Mouse (Mus musculus) mesoderm, embryonic 11.5 days (tissue): ENCODE results near the gene Parp3.

Source experiments
- DNase-seq: peaks from one replicate; pipeline ENCODE4 v3.0.0-alpha.2; 2012; ENCODE audit warnings: low read depth, low spot score

Gene Parp3

DNA sequence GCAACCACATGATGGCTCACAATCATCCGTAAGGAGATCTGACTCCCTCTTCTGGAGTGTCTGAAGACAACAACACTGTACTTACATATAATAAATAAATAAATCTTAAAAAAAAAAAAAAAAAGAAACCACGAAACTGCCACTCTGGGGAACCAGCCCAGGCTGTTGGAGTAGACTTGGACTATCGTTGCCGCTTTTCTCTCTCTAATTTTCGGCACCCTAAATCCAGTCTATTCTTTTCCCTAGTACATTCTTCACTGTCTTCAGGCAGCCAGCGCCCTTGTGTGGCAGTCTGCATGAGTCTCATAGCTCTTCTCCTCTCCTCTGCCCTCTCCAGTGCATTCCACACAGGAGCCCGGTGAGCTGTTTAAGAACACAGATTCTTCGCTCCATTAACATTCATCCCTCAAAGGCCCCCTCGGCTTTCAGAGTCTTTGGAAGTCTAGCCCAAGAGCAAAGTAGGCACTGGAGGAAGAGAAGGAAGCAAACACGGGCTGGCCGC lies 48.0 kb downstream of the Parp3 start:
- no peak for DNase-seq

DNA sequence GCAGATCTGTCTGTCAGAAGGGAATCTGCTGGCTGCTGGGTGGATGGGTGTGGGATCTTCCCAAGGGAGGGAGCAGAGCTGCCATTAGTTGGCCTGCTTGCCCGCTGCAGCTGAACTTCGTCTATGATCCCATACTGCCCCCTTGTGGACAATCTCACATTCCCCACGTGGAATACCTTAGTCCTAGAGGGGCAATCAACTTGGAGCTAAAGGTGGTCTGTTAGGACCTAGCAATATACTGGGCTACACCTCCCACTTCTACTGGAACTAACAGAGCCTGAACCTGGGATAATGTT lies 54.9 kb downstream of the Parp3 start:
- peak; percentile 94 for DNase-seq

DNA sequence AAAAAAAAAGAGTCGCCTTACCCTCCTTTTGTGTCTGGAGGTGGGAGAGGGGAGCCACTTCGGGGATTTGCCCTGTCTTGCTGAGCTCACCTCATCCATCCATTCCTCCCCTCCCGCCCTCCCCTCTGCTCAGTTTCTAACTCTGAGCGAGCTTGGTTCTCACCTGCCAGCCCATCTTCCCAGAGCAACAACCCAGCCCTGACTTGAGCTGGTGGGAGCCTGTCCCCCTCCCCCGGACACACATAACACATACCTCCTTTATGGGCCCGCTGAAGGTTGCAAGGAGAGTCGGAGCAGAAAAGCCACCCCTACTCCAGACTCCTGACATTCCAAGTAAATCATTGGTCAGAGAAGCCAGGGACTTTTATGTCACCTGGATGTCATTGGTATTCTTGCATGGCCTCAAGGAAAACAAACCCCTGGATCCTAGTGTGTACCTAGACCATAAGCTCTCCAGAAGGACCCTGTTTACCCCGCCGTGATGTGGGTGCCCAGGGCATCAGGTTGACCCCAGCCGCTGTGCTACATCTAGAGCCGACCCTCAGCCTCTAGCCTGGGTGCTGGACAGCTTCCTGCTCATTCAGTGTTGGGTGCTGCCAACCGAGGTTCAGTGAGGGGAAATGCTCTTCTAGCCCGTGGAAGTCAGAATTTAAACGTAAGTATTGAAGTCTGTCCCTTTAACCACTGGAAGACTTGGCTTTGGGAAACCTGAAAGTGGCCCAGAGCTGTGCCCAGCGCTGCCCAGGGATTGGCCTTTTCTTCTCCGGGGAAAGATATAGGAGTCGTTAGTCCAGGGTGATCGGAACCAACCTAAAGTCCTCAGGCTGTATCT lies 55.5 kb downstream of the Parp3 start:
- no peak for DNase-seq

DNA sequence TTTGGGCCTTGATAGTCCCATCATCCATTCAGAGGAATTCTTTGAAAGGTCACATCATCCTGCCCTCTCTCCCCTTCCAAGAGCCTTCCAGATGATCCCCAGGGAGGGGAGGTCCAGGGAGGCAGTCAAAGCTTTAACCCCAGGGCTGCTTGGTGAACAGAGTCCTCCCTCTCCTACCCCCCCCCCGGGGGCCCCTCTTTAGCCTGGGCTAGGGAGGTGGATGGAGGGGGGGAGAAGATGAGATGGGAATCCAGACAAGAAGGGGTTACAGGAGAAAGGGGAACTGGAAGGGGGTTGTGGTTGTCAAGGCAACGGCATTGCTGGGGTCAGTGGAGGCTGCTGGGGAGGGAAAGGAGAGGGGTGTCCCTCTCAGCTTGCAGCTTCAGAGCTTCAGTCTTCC lies 56.1 kb downstream of the Parp3 start:
- peak; percentile 50 for DNase-seq
